Mouse (Mus musculus) hindbrain, embryonic 15.5 days (tissue): ENCODE results near the gene Rpusd4. TPM values are rescaled to one million over a fixed set of nuclear protein-coding genes. Genes with fewer than 3 reads are reported as not detected.
A peak's percentile ranks its signal among the peaks of the same experiment; 100 is the strongest.

Source experiments
- ATAC-seq: fragments of 200-750 bp; cut with Nextera tagmentation; 2 replicates; pipeline ENCODE4 v1.8.0; 2017; ENCODE audit warnings: low read depth, moderate number of reproducible peaks, moderate TSS enrichment; ENCODE audit not compliant: low FRiP score
- H3K27ac ChIP-seq: fragments of 300-500 bp; sonication (generic); replicated peaks from 2 replicates; pipeline ENCODE4 v1.5.1; 2015; ENCODE audit warnings: mild to moderate bottlenecking, inconsistent platforms
- H3K27me3 ChIP-seq: fragments of 300-500 bp; sonication (generic); 2 replicates; pipeline ENCODE4 v1.6.1; 2015; ENCODE audit warnings: control low read depth, inconsistent platforms
- H3K36me3 ChIP-seq: fragments of 300-500 bp; sonication (generic); 2 replicates; pipeline ENCODE4 v1.6.1; 2015; ENCODE audit warnings: control low read depth, inconsistent platforms
- H3K4me1 ChIP-seq: fragments of 300-500 bp; sonication (generic); replicated peaks from 2 replicates; pipeline ENCODE4 v1.6.1; 2015; ENCODE audit warnings: control low read depth, inconsistent platforms
- H3K4me2 ChIP-seq: fragments of 300-500 bp; sonication (generic); 2 replicates; pipeline ENCODE4 v1.6.1; 2015; ENCODE audit warnings: moderate library complexity, mild to moderate bottlenecking, inconsistent platforms
- H3K4me3 ChIP-seq: fragments of 300-500 bp; sonication (generic); 2 replicates; pipeline ENCODE4 v1.5.1; 2015; ENCODE audit warnings: mild to moderate bottlenecking, inconsistent platforms
- H3K9ac ChIP-seq: fragments of 300-500 bp; sonication (generic); 2 replicates; pipeline ENCODE4 v1.6.1; 2015; ENCODE audit warnings: inconsistent platforms
- H3K9me3 ChIP-seq: fragments of 300-500 bp; sonication (generic); 2 replicates; pipeline ENCODE4 v1.6.1; 2016; ENCODE audit warnings: control low read depth, inconsistent platforms
- WGBS: fragments of 180-500 bp; shearing (Covaris S2); methylation state at CpG from one replicate; pipeline ENCODE4 v1.1.7; 2015; 5-methylcytosine and 5-hydroxymethylcytosine counted together
- polyA plus RNA-seq: library from polyadenylated mRNA; unstranded; fragments of >200 nt; fragmentation: Nextera tagmentation; extraction: Ambion mirVana; gene quantifications from 2 replicates; pipeline ENCODE4 v1.2.1, GENCODE M21; 2015

Rpusd4 gene
- polyA plus RNA-seq, result 18.0 and 19.6 TPM in 2 replicates

- Histone ChIP-seq H3K4me2 (peak within 1 kb of the TSS; percentile 66), H3K4me3 (peak within 1 kb of the TSS; percentile 94), H3K27me3 (no peaks in the 10 kb centered on the region), H3K9me3 (no peaks in the 10 kb centered on the region), H3K9ac (peak within 1 kb of the TSS; percentile 94), H3K27ac (peak within 1 kb of the TSS; percentile 92), H3K36me3 (peaks cover under 1% of the 10 kb centered on the region), H3K4me1 (peaks cover 22% of the 10 kb centered on the region)
- under 1% methylated on average over 62 of the region's 62 CpGs for WGBS
- ATAC-seq, result peak; percentile 96
These were observed at the start of gene Rpusd4, which contains the start of gene Fam118b for GRCm38 (mm10) chr9:35267146-35267975. Gene Rpusd4, plus strand, starts transcription at chr9:35267865. Gene Fam118b, minus strand, starts transcription at chr9:35267805.

- H3K4me1 ChIP-seq, result no peaks in the 10 kb centered on the region
- no peaks in the 10 kb centered on the region for H3K27me3 ChIP-seq
- H3K9ac ChIP-seq, result no peak overlapping the region
- peaks cover 77% of the 10 kb centered on the region for H3K36me3 ChIP-seq
- ATAC-seq, result no peak
- 83% methylated on average over 1 of the region's 1 CpGs for WGBS
- H3K9me3 ChIP-seq, result no peaks in the 10 kb centered on the region
- no peak overlapping the region for H3K4me3 ChIP-seq
- no peak overlapping the region for H3K4me2 ChIP-seq
- no peak overlapping the region for H3K27ac ChIP-seq
These were observed 49.7 kb upstream of the Rpusd4 start for GRCm38 (mm10) chr9:35217963-35218362.

GRCm38 (mm10) chr9:35223466-35223865 lies 44.2 kb upstream of the Rpusd4 start:
- no peak overlapping the region for H3K27ac ChIP-seq
- H3K4me2 ChIP-seq, result no peak overlapping the region
- no peak overlapping the region for H3K9ac ChIP-seq
- peaks cover 44% of the 10 kb centered on the region for H3K36me3 ChIP-seq
- WGBS, result 97% methylated on average over 3 of the region's 3 CpGs
- no peak for ATAC-seq
- H3K4me3 ChIP-seq, result no peak overlapping the region
- no peaks in the 10 kb centered on the region for H3K4me1 ChIP-seq
- H3K9me3 ChIP-seq, result no peaks in the 10 kb centered on the region
- H3K27me3 ChIP-seq, result no peaks in the 10 kb centered on the region

DNA sequence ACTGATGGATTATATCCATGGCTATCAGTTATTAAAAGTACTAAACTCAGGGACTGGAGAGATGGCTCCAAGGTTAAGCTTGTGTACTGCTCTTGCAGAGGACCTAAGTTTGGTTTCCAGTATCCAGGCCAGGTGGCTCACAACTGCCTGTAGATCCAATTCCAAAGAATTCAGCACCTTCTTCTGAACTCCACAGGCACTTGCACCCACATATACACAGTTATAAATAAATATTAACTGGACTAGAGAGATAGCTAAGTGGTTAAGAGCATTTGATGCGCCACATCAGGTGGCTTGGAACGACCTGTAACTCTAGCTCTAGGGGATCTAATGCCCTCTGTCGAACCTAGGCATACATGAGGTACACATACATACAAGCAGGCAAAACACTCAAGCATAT lies 39.0 kb upstream of the Rpusd4 start:
- H3K4me1 ChIP-seq, result no peaks in the 10 kb centered on the region
- no peak overlapping the region for H3K4me3 ChIP-seq
- no peak for ATAC-seq
- WGBS, result 93% methylated on average over 3 of the region's 3 CpGs
- no peaks in the 10 kb centered on the region for H3K27me3 ChIP-seq
- H3K27ac ChIP-seq, result no peak overlapping the region
- no peak overlapping the region for H3K9ac ChIP-seq
- no peak overlapping the region for H3K4me2 ChIP-seq
- H3K36me3 ChIP-seq, result peaks cover 35% of the 10 kb centered on the region
- no peaks in the 10 kb centered on the region for H3K9me3 ChIP-seq

GRCm38 (mm10) chr9:35235996-35236395 lies 31.7 kb upstream of the Rpusd4 start:
- Histone ChIP-seq H3K36me3 (peaks cover 43% of the 10 kb centered on the region), H3K4me1 (no peaks in the 10 kb centered on the region), H3K27me3 (no peaks in the 10 kb centered on the region), H3K27ac (no peak overlapping the region), H3K9ac (no peak overlapping the region), H3K4me2 (no peak overlapping the region), H3K9me3 (no peaks in the 10 kb centered on the region), H3K4me3 (no peak overlapping the region)
- ATAC-seq, result no peak
- 49% methylated on average over 3 of the region's 3 CpGs for WGBS

DNA sequence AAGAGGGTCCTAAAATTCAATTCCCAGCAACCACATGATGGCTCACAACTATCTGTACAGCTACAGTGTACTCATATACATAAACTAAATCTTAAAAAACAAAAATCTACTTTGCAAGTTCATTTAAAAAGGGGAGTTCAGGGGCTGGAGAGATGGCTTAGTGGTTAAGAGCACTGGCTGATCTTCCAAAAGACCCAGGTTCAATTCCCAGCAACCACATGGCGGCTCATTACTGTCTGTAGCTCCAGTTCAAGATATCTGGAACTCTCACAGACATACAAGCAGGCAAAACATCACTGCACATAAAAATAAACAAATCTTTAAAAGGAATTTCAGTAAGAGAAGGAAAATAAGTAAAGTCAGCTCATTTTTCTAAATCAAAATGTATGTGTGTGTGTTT lies 29.3 kb upstream of the Rpusd4 start:
- WGBS, result 94% methylated on average over 1 of the region's 1 CpGs
- Histone ChIP-seq H3K27ac (no peak overlapping the region), H3K4me2 (no peak overlapping the region), H3K36me3 (peaks cover 22% of the 10 kb centered on the region), H3K9me3 (no peaks in the 10 kb centered on the region), H3K4me3 (no peak overlapping the region), H3K27me3 (no peaks in the 10 kb centered on the region), H3K9ac (no peak overlapping the region), H3K4me1 (no peaks in the 10 kb centered on the region)
- no peak for ATAC-seq

DNA sequence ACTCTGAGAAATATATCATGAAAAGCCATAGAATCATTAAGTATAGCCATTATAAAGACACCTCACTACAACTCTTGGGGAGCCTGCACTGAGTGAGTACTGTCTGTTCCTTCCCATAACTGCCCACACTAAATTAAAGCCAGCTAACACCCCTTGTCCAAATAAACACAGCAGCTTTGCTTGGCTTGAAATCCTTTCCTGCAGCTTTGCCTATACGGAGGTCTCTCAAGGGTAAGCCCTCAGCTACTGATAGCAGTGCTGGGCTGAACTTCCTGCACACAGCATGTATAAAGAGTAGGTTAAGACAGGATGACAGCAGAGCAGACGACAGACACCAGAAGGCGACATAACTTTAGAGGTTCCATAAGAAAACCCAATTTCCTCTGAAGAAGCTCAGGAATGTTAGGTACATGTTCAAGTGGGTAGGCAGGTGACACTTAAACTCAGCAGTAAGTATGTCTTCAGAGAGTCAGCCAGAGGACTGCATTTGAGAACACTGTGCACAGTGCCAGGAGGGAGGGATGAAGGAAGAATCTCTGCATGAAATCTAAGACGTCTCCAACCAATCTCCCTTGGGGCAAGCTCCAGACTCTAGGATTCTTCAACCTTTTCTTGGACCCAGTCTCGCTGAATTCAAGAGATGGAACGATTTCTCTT lies 28.6 kb upstream of the Rpusd4 start:
- Histone ChIP-seq H3K4me1 (no peaks in the 10 kb centered on the region), H3K9ac (no peak overlapping the region), H3K27ac (no peak overlapping the region), H3K4me2 (no peak overlapping the region), H3K27me3 (no peaks in the 10 kb centered on the region), H3K36me3 (peaks cover 17% of the 10 kb centered on the region), H3K9me3 (no peaks in the 10 kb centered on the region), H3K4me3 (no peak overlapping the region)
- ATAC-seq, result no peak
- 77% methylated on average over 6 of the region's 6 CpGs for WGBS

DNA sequence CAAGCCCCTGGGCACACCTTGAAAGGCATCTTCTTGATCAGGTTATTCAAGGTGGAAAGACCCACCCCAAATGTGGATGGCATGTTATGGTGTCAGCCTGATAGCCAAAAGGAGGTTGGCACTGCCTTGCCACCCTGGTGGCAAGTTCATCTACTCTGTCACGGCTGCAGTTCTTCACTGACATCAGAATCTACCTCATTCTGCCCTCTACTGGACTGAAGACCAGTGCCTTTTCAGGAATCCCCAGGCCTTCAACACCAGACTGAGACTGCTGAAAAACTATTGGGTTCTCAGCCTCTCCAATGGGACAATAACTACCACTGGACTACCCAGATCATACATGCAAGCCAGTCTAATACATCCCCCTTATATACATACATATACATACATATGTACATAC lies 27.9 kb upstream of the Rpusd4 start:
- ATAC-seq, result no peak
- Histone ChIP-seq H3K4me1 (no peaks in the 10 kb centered on the region; the same call in 1 of the 2 replicates), H3K36me3 (peaks cover 10% of the 10 kb centered on the region), H3K9me3 (no peaks in the 10 kb centered on the region), H3K9ac (no peak overlapping the region), H3K4me3 (no peak overlapping the region), H3K27ac (no peak overlapping the region), H3K4me2 (no peak overlapping the region), H3K27me3 (no peaks in the 10 kb centered on the region)
- 70% methylated on average over 1 of the region's 1 CpGs for WGBS

DNA sequence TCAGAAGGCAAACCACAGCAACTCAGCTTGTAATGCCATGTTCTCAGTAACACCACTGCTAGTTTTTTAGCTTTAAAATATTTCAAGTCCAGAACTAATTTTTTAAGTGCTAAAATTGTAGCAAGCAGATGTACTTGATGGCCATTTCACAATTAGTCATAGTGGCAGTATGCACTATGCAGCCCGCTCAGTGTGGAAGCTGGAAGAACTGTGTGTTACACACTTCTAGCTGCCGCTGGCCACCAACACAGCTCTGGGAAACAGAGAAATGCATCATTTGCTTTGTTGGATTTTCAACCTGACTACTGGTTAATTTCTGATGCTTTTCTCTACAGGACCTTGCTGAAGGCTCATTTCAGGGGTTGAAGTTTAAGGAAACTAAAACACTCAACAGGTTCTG lies 20.3 kb upstream of the Rpusd4 start:
- no peak overlapping the region for H3K27ac ChIP-seq
- no peaks in the 10 kb centered on the region for H3K36me3 ChIP-seq
- no peaks in the 10 kb centered on the region for H3K27me3 ChIP-seq
- 90% methylated on average over 2 of the region's 2 CpGs for WGBS
- H3K4me1 ChIP-seq, result no peaks in the 10 kb centered on the region; the same call in 1 of the 2 replicates
- H3K4me3 ChIP-seq, result no peak overlapping the region
- H3K9me3 ChIP-seq, result no peaks in the 10 kb centered on the region
- ATAC-seq, result no peak
- no peak overlapping the region for H3K4me2 ChIP-seq
- H3K9ac ChIP-seq, result no peak overlapping the region

DNA sequence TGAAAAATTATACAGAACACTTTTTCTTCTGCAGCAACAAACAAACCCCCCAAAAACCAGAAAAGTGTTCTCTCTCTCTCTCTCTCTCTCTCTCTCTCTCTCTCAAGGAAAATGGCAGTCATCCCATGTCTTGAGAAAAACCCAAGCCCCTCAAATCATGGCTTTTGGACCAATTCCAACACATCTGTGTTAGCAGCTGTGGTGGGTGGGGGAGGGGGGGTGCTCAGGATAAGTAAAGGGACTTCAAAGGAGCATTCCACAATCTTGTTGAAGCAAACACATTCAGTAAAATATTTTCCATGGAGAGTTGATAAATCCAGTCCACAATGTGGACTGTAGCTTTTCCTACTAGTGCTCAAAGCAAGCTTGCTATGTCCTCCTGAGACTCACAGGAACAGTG lies 18.2 kb upstream of the Rpusd4 start:
- H3K27me3 ChIP-seq, result no peaks in the 10 kb centered on the region
- no peak overlapping the region for H3K9ac ChIP-seq
- no peak overlapping the region for H3K4me3 ChIP-seq
- H3K4me2 ChIP-seq, result no peak overlapping the region
- H3K27ac ChIP-seq, result no peak overlapping the region
- no peaks in the 10 kb centered on the region for H3K9me3 ChIP-seq
- no peaks in the 10 kb centered on the region; the same call in 1 of the 2 replicates for H3K4me1 ChIP-seq
- ATAC-seq, result no peak
- H3K36me3 ChIP-seq, result no peaks in the 10 kb centered on the region

DNA sequence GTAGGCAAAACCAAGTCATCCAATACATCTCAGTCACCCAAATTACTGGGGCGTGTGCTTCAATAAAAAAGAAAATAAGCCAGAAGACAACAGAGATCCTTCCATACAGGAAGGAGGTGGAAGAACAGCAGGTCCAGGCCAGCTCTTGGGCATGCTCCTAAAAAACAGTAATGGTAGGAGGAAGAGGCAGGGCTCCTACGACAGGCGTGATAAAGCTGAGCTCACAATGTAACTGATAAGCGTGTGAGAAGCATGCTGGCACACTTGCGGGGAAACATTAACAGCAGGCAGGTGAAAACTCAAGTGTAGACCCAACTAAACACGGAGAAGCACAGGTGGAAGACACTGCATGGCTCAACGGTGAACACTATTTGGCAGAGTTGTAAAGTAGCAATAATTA lies 10.3 kb upstream of the Rpusd4 start:
- Histone ChIP-seq H3K4me1 (no peaks in the 10 kb centered on the region), H3K36me3 (no peaks in the 10 kb centered on the region), H3K4me2 (no peak overlapping the region), H3K9ac (no peak overlapping the region), H3K9me3 (no peaks in the 10 kb centered on the region), H3K27ac (no peak overlapping the region), H3K27me3 (no peaks in the 10 kb centered on the region), H3K4me3 (no peak overlapping the region)
- ATAC-seq, result no peak
- 90% methylated on average over 7 of the region's 7 CpGs for WGBS

DNA sequence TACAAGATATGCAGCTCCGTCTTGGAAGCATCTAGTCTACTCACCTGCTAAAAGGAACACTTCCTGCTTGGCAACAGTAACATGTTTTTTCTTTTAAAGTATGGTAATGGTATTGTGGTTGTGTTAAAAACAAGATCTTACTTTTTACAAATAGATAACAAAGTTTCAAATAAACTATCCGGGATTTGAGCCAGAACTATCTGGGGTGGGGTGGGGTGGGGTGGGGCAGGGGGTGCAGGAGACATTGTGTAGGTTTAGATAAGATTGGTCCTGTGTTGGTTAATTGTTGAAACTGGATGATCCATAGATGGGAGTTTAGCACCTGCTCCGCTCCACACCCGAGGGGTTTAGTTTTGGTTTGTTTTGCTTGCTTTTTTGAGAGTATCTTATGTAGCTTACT lies 5.2 kb upstream of the Rpusd4 start:
- Histone ChIP-seq H3K4me1 (peaks cover 11% of the 10 kb centered on the region), H3K27ac (no peak overlapping the region), H3K9me3 (no peaks in the 10 kb centered on the region), H3K27me3 (no peaks in the 10 kb centered on the region), H3K4me2 (no peak overlapping the region), H3K9ac (no peak overlapping the region), H3K36me3 (no peaks in the 10 kb centered on the region), H3K4me3 (no peak overlapping the region)
- no peak for ATAC-seq
- 92% methylated on average over 4 of the region's 4 CpGs for WGBS
